Mouse (Mus musculus): Measurements from ENCODE around the gene Rab3a. TPM values are rescaled to one million over a fixed set of nuclear protein-coding genes. Genes with fewer than 3 reads are reported as not detected.

Gene Rab3a
- polyA plus RNA-seq, 1 experiment from 2014 or later, result 519 TPM

DNA sequence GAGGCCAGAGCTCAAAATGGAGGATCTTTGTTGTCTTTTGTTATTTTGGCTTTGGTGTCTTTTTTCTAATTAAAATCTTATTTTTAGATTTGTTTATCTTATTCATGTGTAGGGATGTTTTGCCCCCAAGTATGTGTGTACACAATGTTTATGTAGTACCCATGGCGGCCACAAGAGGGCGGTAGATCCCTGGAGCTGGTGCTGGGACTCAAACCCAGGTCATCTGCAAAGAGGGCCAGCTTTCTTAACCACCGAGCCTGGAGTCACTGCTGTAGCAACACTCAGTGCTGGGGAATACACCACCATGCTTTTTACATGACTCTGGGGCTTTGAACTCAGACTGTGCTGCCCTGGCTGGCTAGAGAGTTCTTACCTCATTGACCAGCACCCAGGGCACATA lies 8.9 kb downstream of the Rab3a start:
- DNase-seq (ENCODE audit: low spot score), result no peak
- no peaks in the 10 kb centered on the region for H3K27me3 ChIP-seq (ENCODE audit: control insufficient read depth, insufficient read depth, low read length)

DNA sequence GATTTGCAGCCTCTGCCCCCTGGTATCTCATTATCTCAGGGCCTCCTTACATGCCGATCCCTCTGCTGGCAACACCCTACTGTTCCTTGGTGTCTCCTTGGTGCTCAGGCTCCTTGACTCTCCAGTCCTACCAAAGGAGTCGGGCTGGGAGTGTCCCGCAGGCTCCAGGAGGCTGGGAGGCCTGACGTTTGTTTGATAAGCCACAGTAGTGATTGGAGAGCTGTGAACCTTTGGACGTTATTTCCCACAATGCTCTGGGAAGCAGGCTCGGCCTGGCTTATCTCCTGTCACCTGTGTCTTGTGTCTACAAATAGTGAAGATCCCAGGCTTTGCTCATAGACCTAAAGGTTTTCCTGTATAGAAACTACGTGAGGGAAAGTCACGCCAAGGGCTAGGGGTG lies 9.5 kb downstream of the Rab3a start:
- no peaks in the 10 kb centered on the region for H3K9me3 ChIP-seq (ENCODE audit: control insufficient read depth, low read length)
- DNase-seq (ENCODE audit: low spot score), result no peak
- H3K27ac ChIP-seq, result no peak overlapping the region
- H3K4me2 ChIP-seq (replicated peaks), result no peak overlapping the region
- ATAC-seq (ENCODE audit: low FRiP score), result no peak
- H3K36me3 ChIP-seq (replicated peaks; ENCODE audit: control insufficient read depth, insufficient read depth), result peaks cover 17% of the 10 kb centered on the region
- no peak overlapping the region for H3K4me3 ChIP-seq (replicated peaks; ENCODE audit: low read length)
- H3K9ac ChIP-seq, result no peak overlapping the region
- H3K4me1 ChIP-seq (replicated peaks; ENCODE audit: control insufficient read depth, insufficient read depth, low read length), result peaks cover 30% of the 10 kb centered on the region
- no peaks in the 10 kb centered on the region for H3K27me3 ChIP-seq (ENCODE audit: control insufficient read depth, insufficient read depth, low read length)
- WGBS, result 90% methylated on average over 8 of the region's 8 CpGs

More for the DNA sequence above, 8.9 kb downstream of the Rab3a start:
- H3K9ac ChIP-seq, result no peak overlapping the region
- no peaks in the 10 kb centered on the region for H3K9me3 ChIP-seq (ENCODE audit: control insufficient read depth, low read length)
- no peak overlapping the region for H3K4me2 ChIP-seq (replicated peaks)
- WGBS, result 6% methylated on average over 3 of the region's 3 CpGs
- peaks cover 32% of the 10 kb centered on the region for H3K4me1 ChIP-seq (replicated peaks; ENCODE audit: control insufficient read depth, insufficient read depth, low read length)
- no peak overlapping the region for H3K4me3 ChIP-seq (replicated peaks; ENCODE audit: low read length)
- peaks cover 14% of the 10 kb centered on the region for H3K36me3 ChIP-seq (replicated peaks; ENCODE audit: control insufficient read depth, insufficient read depth)
- no peak overlapping the region for H3K27ac ChIP-seq
- no peak for ATAC-seq (ENCODE audit: low FRiP score)

DNA sequence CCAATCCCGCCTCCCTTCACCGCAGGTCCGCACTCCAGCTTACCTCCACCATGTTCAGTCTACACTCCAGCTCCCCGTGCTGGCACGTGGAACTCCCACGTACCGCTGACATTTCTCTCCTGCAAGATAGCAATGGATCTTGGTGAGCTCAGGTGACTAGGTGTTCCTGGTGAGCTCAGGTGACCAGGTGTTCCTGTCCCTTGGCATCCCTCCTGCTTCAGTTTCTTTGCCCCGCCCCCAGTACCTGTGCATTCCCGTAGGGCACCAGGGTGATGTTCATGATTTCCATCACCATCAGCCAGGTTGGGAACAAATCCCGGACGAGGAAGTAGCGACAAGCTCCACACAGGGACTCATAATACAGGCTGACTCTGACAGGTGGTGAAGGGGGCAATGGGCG lies 10.2 kb downstream of the Rab3a start:
- ATAC-seq (ENCODE audit: low FRiP score) (no peak), DNase-seq (ENCODE audit: low spot score) (no peak)
- H3K9me3 ChIP-seq (ENCODE audit: control insufficient read depth, low read length), result no peaks in the 10 kb centered on the region
- no peak overlapping the region for H3K9ac ChIP-seq
- peaks cover 24% of the 10 kb centered on the region for H3K4me1 ChIP-seq (replicated peaks; ENCODE audit: control insufficient read depth, insufficient read depth, low read length)
- H3K4me2 ChIP-seq (replicated peaks), result no peak overlapping the region
- 94% methylated on average over 13 of the region's 13 CpGs for WGBS
- H3K36me3 ChIP-seq (replicated peaks; ENCODE audit: control insufficient read depth, insufficient read depth), result peaks cover 22% of the 10 kb centered on the region
- no peaks in the 10 kb centered on the region for H3K27me3 ChIP-seq (ENCODE audit: control insufficient read depth, insufficient read depth, low read length)
- no peak overlapping the region for H3K27ac ChIP-seq
- no peak overlapping the region for H3K4me3 ChIP-seq (replicated peaks; ENCODE audit: low read length)

DNA sequence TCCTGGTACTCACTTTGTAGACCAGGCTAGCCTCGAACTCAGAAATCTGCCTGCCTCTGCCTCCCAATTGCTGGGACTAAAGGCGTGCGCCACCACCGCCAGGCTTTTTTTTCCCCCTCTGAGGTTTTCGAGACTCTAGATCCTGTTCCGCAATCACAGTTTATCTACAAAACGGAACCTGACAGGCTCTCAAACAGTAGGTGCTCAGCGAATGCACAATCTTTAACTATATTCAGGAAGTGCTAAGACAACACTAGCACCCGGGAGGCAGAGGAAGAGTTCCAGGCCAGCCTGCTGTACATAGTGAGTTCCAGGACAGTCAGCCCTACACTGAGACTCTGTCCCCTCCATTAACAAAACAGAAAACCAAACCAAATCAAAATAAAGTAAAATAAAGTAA lies 10.8 kb downstream of the Rab3a start:
- no peak overlapping the region for H3K4me3 ChIP-seq (replicated peaks; ENCODE audit: low read length)
- no peak for ATAC-seq (ENCODE audit: low FRiP score)
- WGBS, result 84% methylated on average over 9 of the region's 9 CpGs

DNA sequence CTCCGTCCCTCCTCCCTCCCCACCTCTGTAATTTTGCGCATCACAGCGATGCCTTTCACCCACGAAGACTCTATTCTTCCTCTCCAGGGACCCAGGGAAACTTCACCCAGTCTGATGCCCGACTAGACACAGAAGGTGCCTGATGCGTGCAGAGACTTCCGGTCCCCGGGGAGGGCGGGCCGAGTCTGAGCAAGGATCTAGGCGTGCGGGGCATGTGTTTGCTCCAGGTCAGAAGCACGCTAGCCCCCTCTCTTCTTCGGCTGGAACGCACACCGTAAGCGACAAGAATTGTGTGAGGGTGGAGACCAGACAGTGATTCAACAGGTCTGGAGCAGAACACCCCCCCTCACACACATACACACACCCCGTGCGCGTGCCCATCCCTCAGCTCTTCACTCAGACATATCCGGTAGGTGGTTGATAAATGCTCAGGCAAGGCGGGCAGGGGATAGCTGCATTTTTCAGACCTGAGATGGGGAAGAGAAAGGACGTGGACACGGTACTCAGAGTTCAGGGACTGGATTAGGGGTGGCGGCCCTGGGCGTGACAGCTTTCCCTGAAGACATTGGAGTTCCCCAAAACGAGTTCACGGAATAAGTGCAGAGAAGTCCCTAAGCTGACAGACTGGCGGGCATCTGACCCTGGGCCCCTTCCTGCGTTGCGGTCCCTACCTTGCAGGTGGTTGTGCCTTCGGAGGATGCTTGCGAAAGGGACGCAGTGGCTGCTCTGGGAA lies 11.5 kb downstream of the Rab3a start:
- H3K9me3 ChIP-seq (ENCODE audit: control insufficient read depth, low read length), result no peaks in the 10 kb centered on the region
- H3K4me3 ChIP-seq (replicated peaks; ENCODE audit: low read length), result peak overlapping the region; percentile 20
- H3K27ac ChIP-seq, result no peak overlapping the region
- peaks cover 35% of the 10 kb centered on the region for H3K36me3 ChIP-seq (replicated peaks; ENCODE audit: control insufficient read depth, insufficient read depth)
- no peaks in the 10 kb centered on the region for H3K27me3 ChIP-seq (ENCODE audit: control insufficient read depth, insufficient read depth, low read length)
- H3K4me1 ChIP-seq (replicated peaks; ENCODE audit: control insufficient read depth, insufficient read depth, low read length), result peaks cover 16% of the 10 kb centered on the region
- peak overlapping the region; percentile 48 for H3K4me2 ChIP-seq (replicated peaks)
- peak overlapping the region; percentile 34; the same call in 1 of the 2 replicates for H3K9ac ChIP-seq
- DNase-seq (ENCODE audit: low spot score) (no peak), ATAC-seq (ENCODE audit: low FRiP score) (no peak)
- WGBS, result 2% methylated on average over 34 of the region's 34 CpGs

More for the DNA sequence above, 10.8 kb downstream of the Rab3a start:
- H3K4me1 ChIP-seq (replicated peaks; ENCODE audit: control insufficient read depth, insufficient read depth, low read length), result peaks cover 17% of the 10 kb centered on the region
- H3K27me3 ChIP-seq (ENCODE audit: control insufficient read depth, insufficient read depth, low read length), result no peaks in the 10 kb centered on the region
- no peak overlapping the region for H3K27ac ChIP-seq
- H3K4me2 ChIP-seq (replicated peaks), result peak overlapping the region; percentile 48; the same call in 1 of the 2 replicates
- no peak for DNase-seq (ENCODE audit: low spot score)
- no peak overlapping the region for H3K9ac ChIP-seq
- H3K9me3 ChIP-seq (ENCODE audit: control insufficient read depth, low read length), result no peaks in the 10 kb centered on the region
- H3K36me3 ChIP-seq (replicated peaks; ENCODE audit: control insufficient read depth, insufficient read depth), result peaks cover 28% of the 10 kb centered on the region

DNA sequence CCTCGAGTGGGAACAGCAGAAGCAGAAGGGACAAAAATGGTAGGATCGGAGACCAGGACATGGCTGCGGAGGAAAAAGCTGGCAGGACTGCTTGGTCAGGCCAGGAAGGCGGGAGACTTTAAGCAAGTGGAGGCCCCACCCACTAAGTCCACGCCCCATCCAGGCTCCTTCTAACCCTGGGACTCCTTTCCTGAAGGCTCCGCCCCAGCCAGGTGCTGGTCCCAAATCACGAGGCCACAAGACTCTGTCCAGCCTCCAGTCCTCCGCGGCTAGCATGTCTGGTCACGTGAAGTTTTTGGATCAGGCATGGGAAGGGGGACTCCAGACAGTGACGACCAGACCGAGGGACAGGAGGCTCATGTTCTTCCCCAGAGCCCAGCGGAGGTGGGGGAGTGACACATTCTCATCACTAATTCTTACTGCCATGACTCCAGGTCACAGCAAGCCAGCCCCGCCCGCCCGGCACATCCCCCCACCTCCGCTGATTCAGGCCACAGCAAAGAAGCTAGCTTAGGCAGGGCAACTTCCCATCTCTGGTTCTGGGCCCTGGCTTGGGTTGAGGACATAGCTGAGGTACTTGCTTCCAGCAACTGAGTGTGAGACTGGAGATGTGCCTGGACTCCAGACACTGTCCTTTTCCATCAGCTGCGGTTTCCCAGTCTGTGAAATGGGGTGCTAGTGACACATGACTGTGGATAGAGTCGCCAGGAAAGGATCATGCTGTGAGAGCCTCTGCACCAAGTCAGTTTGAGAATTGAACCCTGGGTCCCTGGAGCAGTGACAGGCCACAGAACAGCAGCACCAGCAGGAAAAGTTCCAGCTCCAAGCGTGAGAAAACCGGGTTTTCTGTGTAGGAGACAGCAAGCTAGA lies 12.3 kb downstream of the Rab3a start:
- Histone ChIP-seq H3K9ac (peak overlapping the region; percentile 34; the same call in 1 of the 2 replicates), H3K9me3 (ENCODE audit: control insufficient read depth, low read length) (no peaks in the 10 kb centered on the region), H3K4me1 (replicated peaks; ENCODE audit: control insufficient read depth, insufficient read depth, low read length) (peaks cover 10% of the 10 kb centered on the region; the same call in 1 of the 2 replicates), H3K4me2 (replicated peaks) (peak overlapping the region; percentile 48), H3K4me3 (replicated peaks; ENCODE audit: low read length) (peak overlapping the region; percentile 20), H3K27ac (no peak overlapping the region), H3K27me3 (ENCODE audit: control insufficient read depth, insufficient read depth, low read length) (no peaks in the 10 kb centered on the region), H3K36me3 (replicated peaks; ENCODE audit: control insufficient read depth, insufficient read depth) (peaks cover 43% of the 10 kb centered on the region)
- 8% methylated on average over 21 of the region's 21 CpGs for WGBS
- no peak for ATAC-seq (ENCODE audit: low FRiP score)
- no peak for DNase-seq (ENCODE audit: low spot score)

DNA sequence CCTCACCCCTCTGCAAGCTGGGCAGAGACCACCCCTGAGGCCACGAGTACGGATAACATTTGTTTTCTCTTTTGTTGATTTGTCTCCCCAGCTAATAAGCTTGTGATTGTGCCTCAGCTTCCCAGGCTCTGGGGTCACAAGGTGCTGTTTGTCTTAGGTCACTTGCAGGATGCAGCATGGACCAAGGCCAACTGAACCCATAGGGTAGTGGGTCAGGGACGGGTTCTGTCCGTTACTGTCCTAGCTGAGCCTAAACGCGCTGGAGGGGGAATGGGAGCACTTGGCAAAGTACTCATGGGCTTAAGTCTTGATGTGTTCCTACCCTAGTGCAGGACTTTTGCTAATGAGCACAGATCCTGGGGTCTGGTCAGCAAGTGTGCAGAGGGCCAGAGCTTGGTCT lies 13.0 kb downstream of the Rab3a start:
- no peak overlapping the region for H3K27ac ChIP-seq
- no peak overlapping the region for H3K4me2 ChIP-seq (replicated peaks)
- H3K36me3 ChIP-seq (replicated peaks; ENCODE audit: control insufficient read depth, insufficient read depth), result peaks cover 49% of the 10 kb centered on the region
- 78% methylated on average over 6 of the region's 6 CpGs for WGBS
- H3K4me1 ChIP-seq (replicated peaks; ENCODE audit: control insufficient read depth, insufficient read depth, low read length), result peaks cover 10% of the 10 kb centered on the region; the same call in 1 of the 2 replicates
- no peak overlapping the region for H3K4me3 ChIP-seq (replicated peaks; ENCODE audit: low read length)
- no peaks in the 10 kb centered on the region for H3K27me3 ChIP-seq (ENCODE audit: control insufficient read depth, insufficient read depth, low read length)
- no peak for DNase-seq (ENCODE audit: low spot score)
- H3K9me3 ChIP-seq (ENCODE audit: control insufficient read depth, low read length), result no peaks in the 10 kb centered on the region
- H3K9ac ChIP-seq, result no peak overlapping the region
- no peak for ATAC-seq (ENCODE audit: low FRiP score)

DNA sequence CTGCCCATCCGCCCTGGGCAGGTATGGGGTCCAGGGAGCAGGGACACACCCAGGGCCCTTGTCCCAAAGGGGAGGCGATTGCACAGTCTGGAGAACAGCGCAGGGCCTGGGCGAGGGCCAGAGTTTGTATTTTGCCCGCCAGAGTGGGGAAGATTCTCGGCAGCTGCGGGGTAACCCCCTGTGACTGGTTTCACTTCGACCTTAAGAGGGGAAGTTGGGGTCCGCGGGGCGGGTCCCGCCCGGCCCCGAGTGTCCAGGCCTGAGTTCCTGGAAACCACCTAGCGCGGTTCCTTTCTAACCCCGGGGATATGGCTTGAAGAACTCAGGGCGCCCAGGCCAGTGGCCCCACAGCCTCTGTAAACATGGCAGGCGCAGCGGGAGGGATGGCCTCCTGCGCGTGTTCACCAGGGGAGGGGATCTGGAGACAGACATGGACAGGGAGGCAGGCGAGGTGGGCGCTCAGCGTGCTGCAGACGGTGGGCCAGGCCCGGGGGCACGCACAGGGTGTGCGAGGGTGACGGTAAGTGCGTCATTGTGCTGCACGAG lies 13.8 kb downstream of the Rab3a start:
- H3K4me3 ChIP-seq (replicated peaks; ENCODE audit: low read length), result no peak overlapping the region
- peaks cover 57% of the 10 kb centered on the region for H3K36me3 ChIP-seq (replicated peaks; ENCODE audit: control insufficient read depth, insufficient read depth)
- H3K4me1 ChIP-seq (replicated peaks; ENCODE audit: control insufficient read depth, insufficient read depth, low read length), result peaks cover 14% of the 10 kb centered on the region
- 96% methylated on average over 32 of the region's 32 CpGs for WGBS
- H3K9ac ChIP-seq, result no peak overlapping the region
- no peak overlapping the region for H3K4me2 ChIP-seq (replicated peaks)
- H3K9me3 ChIP-seq (ENCODE audit: control insufficient read depth, low read length), result no peaks in the 10 kb centered on the region
- ATAC-seq (ENCODE audit: low FRiP score) (no peak), DNase-seq (ENCODE audit: low spot score) (no peak)
- H3K27me3 ChIP-seq (ENCODE audit: control insufficient read depth, insufficient read depth, low read length), result no peaks in the 10 kb centered on the region
- no peak overlapping the region for H3K27ac ChIP-seq

DNA sequence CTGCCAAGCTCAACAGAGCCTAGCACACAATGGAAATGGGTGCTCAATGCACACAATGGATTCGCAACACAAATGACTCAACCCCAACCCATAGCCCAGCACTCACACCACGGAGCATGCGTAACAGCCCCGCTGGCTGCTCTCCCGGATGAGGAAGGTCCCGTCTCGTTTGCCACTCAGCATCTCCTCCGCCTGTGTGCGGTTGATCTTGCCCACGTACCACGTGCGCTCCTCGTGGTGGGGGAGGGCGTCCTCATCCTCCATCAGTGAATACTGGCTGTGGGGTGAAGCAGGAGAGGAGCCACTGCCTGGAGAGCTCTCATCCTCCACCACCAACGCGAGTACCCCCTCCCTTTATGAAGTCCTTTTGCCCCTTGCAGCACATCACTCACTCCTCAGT lies 14.5 kb downstream of the Rab3a start:
- DNase-seq (ENCODE audit: low spot score), result no peak
- Histone ChIP-seq H3K9me3 (ENCODE audit: control insufficient read depth, low read length) (no peaks in the 10 kb centered on the region), H3K4me1 (replicated peaks; ENCODE audit: control insufficient read depth, insufficient read depth, low read length) (peaks cover 20% of the 10 kb centered on the region), H3K27me3 (ENCODE audit: control insufficient read depth, insufficient read depth, low read length) (no peaks in the 10 kb centered on the region), H3K4me2 (replicated peaks) (no peak overlapping the region), H3K36me3 (replicated peaks; ENCODE audit: control insufficient read depth, insufficient read depth) (peaks cover 64% of the 10 kb centered on the region), H3K4me3 (replicated peaks; ENCODE audit: low read length) (no peak overlapping the region), H3K9ac (no peak overlapping the region), H3K27ac (no peak overlapping the region)
- 83% methylated on average over 16 of the region's 16 CpGs for WGBS
- peak; percentile 9 for ATAC-seq (ENCODE audit: low FRiP score)

All from hindbrain, embryonic 14.5 days (tissue).